8 mouse cellular contexts compared by ENCODE assay signal in genomic region chr1:180812463-180813408, GRCm38 (mm10). TPM values are rescaled to one million over a fixed set of nuclear protein-coding genes. Genes with fewer than 3 reads are reported as not detected.
DNase-seq lines count a peak whose midpoint lies in the region; ATAC-seq and TF ChIP-seq lines count a peak whose summit lies in the region.

No protein-coding gene starts in this region.

- peaks cover 4% of the 10 kb centered on the region for H3K4me1 ChIP-seq in embryonic fibroblast, embryonic 13.5 days (ENCODE audit: control insufficient read depth, insufficient read depth, low read length)
- H3K4me1 ChIP-seq in heart, embryonic 12.5 days (replicated peaks), result peaks cover 36% of the 10 kb centered on the region
- peaks cover 36% of the 10 kb centered on the region for H3K4me1 ChIP-seq in kidney, embryonic 15.5 days
- peaks cover 37% of the 10 kb centered on the region for H3K4me1 ChIP-seq in limb, embryonic 15.5 days
- peaks cover 50% of the 10 kb centered on the region for H3K4me1 ChIP-seq in midbrain, embryonic 15.5 days

- ATAC-seq in heart, embryonic 12.5 days (ENCODE audit: insufficient number of reproducible peaks, low FRiP score), result peak; percentile 36
- peak; percentile 16 for ATAC-seq in kidney, embryonic 15.5 days (replicated peaks; ENCODE audit: low FRiP score)
- peak; percentile 38 for ATAC-seq in limb, embryonic 15.5 days (ENCODE audit: insufficient number of reproducible peaks, low FRiP score, low TSS enrichment, low read depth)
- peak; percentile 38 for ATAC-seq in midbrain, embryonic 15.5 days (replicated peaks)

- H3K27me3 ChIP-seq in heart, embryonic 12.5 days (replicated peaks), result no peaks in the 10 kb centered on the region
- no peaks in the 10 kb centered on the region for H3K27me3 ChIP-seq in kidney, embryonic 15.5 days
- H3K27me3 ChIP-seq in limb, embryonic 15.5 days, result no peaks in the 10 kb centered on the region
- H3K27me3 ChIP-seq in midbrain, embryonic 15.5 days (replicated peaks), result no peaks in the 10 kb centered on the region

- peaks cover 25% of the 10 kb centered on the region for H3K36me3 ChIP-seq in heart, embryonic 12.5 days
- peaks cover 27% of the 10 kb centered on the region for H3K36me3 ChIP-seq in kidney, embryonic 15.5 days
- peaks cover 22% of the 10 kb centered on the region for H3K36me3 ChIP-seq in limb, embryonic 15.5 days
- peaks cover 17% of the 10 kb centered on the region for H3K36me3 ChIP-seq in midbrain, embryonic 15.5 days (replicated peaks)

- peak overlapping the region; percentile 92 for H3K4me3 ChIP-seq in embryonic fibroblast, embryonic 13.5 days (ENCODE audit: insufficient read depth, low read length)
- peak overlapping the region; percentile 93 for H3K4me3 ChIP-seq in heart, embryonic 12.5 days
- H3K4me3 ChIP-seq in kidney, embryonic 15.5 days (replicated peaks), result peak overlapping the region; percentile 97
- peak overlapping the region; percentile 87 for H3K4me3 ChIP-seq in limb, embryonic 15.5 days
- peak overlapping the region; percentile 98 for H3K4me3 ChIP-seq in midbrain, embryonic 15.5 days

- H3K9me3 ChIP-seq in heart, embryonic 12.5 days (replicated peaks), result no peaks in the 10 kb centered on the region
- no peaks in the 10 kb centered on the region for H3K9me3 ChIP-seq in kidney, embryonic 15.5 days (replicated peaks)
- H3K9me3 ChIP-seq in limb, embryonic 15.5 days, result no peaks in the 10 kb centered on the region
- H3K9me3 ChIP-seq in midbrain, embryonic 15.5 days, result no peaks in the 10 kb centered on the region

- no peak for TF ChIP-seq POLR2A in embryonic fibroblast, embryonic 13.5 days (IDR thresholded peaks at IDR 0.05; ENCODE audit: low read depth, low read length)

- peak overlapping the region; percentile 76 for H3K4me2 ChIP-seq in heart, embryonic 12.5 days
- H3K4me2 ChIP-seq in kidney, embryonic 15.5 days, result peak overlapping the region; percentile 57
- H3K4me2 ChIP-seq in limb, embryonic 15.5 days, result peak overlapping the region; percentile 1; the same call in 1 of the 2 replicates
- peak overlapping the region; percentile 56 for H3K4me2 ChIP-seq in midbrain, embryonic 15.5 days

- TF ChIP-seq CTCF in embryonic fibroblast, embryonic 13.5 days (IDR thresholded peaks at IDR 0.05; ENCODE audit: borderline replicate concordance, insufficient read depth, low read length), result no peak

- H3K9ac ChIP-seq in heart, embryonic 12.5 days, result peak overlapping the region; percentile 100
- H3K9ac ChIP-seq in kidney, embryonic 15.5 days, result peak overlapping the region; percentile 100
- peak overlapping the region; percentile 100 for H3K9ac ChIP-seq in limb, embryonic 15.5 days
- peak overlapping the region; percentile 98 for H3K9ac ChIP-seq in midbrain, embryonic 15.5 days

- peak overlapping the region; percentile 97 for H3K27ac ChIP-seq in embryonic fibroblast, embryonic 13.5 days (ENCODE audit: insufficient read depth, low read length)
- peak overlapping the region; percentile 100 for H3K27ac ChIP-seq in heart, embryonic 12.5 days (ENCODE audit: poor library complexity, severe bottlenecking)
- H3K27ac ChIP-seq in kidney, embryonic 15.5 days, result peak overlapping the region; percentile 100
- H3K27ac ChIP-seq in limb, embryonic 15.5 days, result peak overlapping the region; percentile 100
- H3K27ac ChIP-seq in midbrain, embryonic 15.5 days, result peak overlapping the region; percentile 100

- WGBS in heart, embryonic 12.5 days, result under 1% methylated on average over 69 of the region's 71 CpGs
- under 1% methylated on average over 71 of the region's 71 CpGs for WGBS in kidney, embryonic 15.5 days
- WGBS in limb, embryonic 15.5 days, result under 1% methylated on average over 71 of the region's 71 CpGs
- under 1% methylated on average over 71 of the region's 71 CpGs for WGBS in midbrain, embryonic 15.5 days

- DNase-seq in A20 (ENCODE audit: low read depth, low spot score), result peak; percentile 68
- DNase-seq in adrenal gland, postnatal 4 days (ENCODE audit: low spot score in 2 of 2), result peak; percentile 30 to 41
- peak; percentile 31 to 43 for DNase-seq in spleen, postnatal 14 days (ENCODE audit: low spot score in 2 of 2)

RNA-seq across cellular contexts. Expression of gene H3f3a, which starts 1.0 kb away (rescaled TPM):
- total RNA-seq in adrenal gland, postnatal 4 days (2021), result 1,000 to 10,000 TPM; 1,038 to 1,039 TPM
- polyA plus RNA-seq in embryonic fibroblast, embryonic 13.5 days (2011; ENCODE audit: insufficient read length, low read depth, missing spikeins), result 542 and 820 TPM in 2 replicates
- 1,616 and 1,670 TPM in 2 replicates for polyA plus RNA-seq in heart, embryonic 12.5 days (2016; fragmentation: Nextera tagmentation; extraction: Ambion mirVana)
- polyA plus RNA-seq in kidney, embryonic 15.5 days (2015; fragmentation: Nextera tagmentation; extraction: Ambion mirVana), result 2,677 and 2,753 TPM in 2 replicates
- 2,561 and 2,592 TPM in 2 replicates for polyA plus RNA-seq in limb, embryonic 15.5 days (2015; fragmentation: Nextera tagmentation; extraction: Ambion mirVana)
- 3,070 and 3,123 TPM in 2 replicates for polyA plus RNA-seq in midbrain, embryonic 15.5 days (2015; fragmentation: Nextera tagmentation; extraction: Ambion mirVana)

RNA-seq across cellular contexts. Expression of gene Sde2, which starts 38.2 kb away (rescaled TPM):
- 10 to 100 TPM; 30.5 to 30.7 TPM for total RNA-seq in adrenal gland, postnatal 4 days (2021)
- polyA plus RNA-seq in embryonic fibroblast, embryonic 13.5 days (2011; ENCODE audit: insufficient read length, low read depth, missing spikeins), result 25.9 and 28.0 TPM in 2 replicates
- 30.7 and 32.3 TPM in 2 replicates for polyA plus RNA-seq in heart, embryonic 12.5 days (2016; fragmentation: Nextera tagmentation; extraction: Ambion mirVana)
- 37.0 and 38.7 TPM in 2 replicates for polyA plus RNA-seq in kidney, embryonic 15.5 days (2015; fragmentation: Nextera tagmentation; extraction: Ambion mirVana)
- 37.0 and 39.0 TPM in 2 replicates for polyA plus RNA-seq in limb, embryonic 15.5 days (2015; fragmentation: Nextera tagmentation; extraction: Ambion mirVana)
- 29.0 and 30.9 TPM in 2 replicates for polyA plus RNA-seq in midbrain, embryonic 15.5 days (2015; fragmentation: Nextera tagmentation; extraction: Ambion mirVana)

Comparison
In these comparisons a context has a peak if more than half of its experiments do, and no peak if none do; other contexts are left out.
1. Peak in every context shown above with its lines: DNase-seq, ATAC-seq, H3K4me3 ChIP-seq and H3K27ac ChIP-seq.
2. H3K4me2 ChIP-seq: peak in every context shown above with its lines; median percentile 76 in heart, embryonic 12.5 days; 57 in kidney, embryonic 15.5 days; 56 in midbrain, embryonic 15.5 days; 1 in limb, embryonic 15.5 days.